Mouse (Mus musculus) mouse embryonic stem cell (cell line): ENCODE measurements at regions not wholly inside any gene's neighbourhood (a gene's known extent, or its start where the extent isn't known, plus 50 kb on each side); places are given as distances from the start of the nearest gene placed in this dataset.

Experiments used
- in situ Hi-C, 2 experiments: fragments of 300-500 bp; cut with MboI; formaldehyde crosslinking; loops; 1 replicate in 1 of 2; 3 replicates in 1 of 2; pipeline ENCODE4 v1.14.3; 2019 to 2020; ENCODE audit warnings: low sequenced_read_pairs in 2 of 2, low pct_unique_long_range_greater_than_20kb in 1 of 2, mixed read lengths in 1 of 2; ENCODE audit not compliant: unreplicated experiment in 1 of 2

DNA sequence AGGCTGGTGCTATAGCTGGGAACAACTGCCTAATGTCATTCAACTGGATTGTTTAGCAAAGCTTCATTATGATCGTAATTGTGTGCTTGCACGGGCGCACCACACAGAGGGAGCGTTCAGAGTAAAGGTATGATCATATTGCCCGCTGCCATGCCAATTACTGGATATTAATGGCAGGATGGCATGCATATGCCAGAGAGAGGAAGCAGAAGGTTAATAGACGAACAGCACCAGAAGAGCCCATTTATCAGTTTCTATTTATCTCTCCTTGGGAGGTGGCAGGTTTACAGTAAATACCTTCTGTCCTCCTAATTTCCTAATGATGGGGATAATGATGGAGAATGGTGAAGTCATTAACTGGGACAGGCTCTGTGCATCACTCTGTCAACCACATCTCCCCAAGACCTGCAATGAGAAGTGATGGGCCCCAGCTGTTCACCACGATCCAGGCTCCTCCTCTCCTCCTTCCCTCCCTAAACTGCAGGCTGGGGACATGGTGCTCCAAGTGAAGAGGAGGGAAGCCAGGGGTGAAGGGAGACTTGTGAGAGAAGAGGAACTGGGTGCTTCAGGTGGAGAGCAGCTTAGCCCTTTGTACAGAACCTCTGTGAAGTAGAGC is 135.6 kb downstream of the Naa11 start:
- in situ Hi-C loops, result no loop called here

DNA sequence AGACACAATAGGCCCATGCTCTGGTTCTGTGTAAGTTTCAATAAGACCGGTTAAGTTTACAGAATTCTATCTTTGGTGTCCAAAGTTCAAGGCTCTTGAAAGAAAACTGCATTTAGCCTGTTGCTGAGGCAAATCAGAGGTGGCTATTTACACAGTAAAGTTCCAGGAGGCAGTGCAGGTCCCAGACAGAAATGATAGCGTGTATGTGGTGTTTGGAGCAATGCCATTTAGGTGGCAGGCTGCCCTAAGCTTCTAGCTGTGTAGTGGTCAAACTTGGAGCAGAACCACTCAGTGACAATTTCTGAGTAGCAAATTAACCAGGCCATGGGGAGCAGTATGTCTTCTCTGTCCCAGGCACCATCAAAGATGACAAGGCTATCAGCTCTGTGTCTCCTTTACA is 125.5 kb upstream of the Paqr3 start:
- in situ Hi-C loops, result no loop called here

DNA sequence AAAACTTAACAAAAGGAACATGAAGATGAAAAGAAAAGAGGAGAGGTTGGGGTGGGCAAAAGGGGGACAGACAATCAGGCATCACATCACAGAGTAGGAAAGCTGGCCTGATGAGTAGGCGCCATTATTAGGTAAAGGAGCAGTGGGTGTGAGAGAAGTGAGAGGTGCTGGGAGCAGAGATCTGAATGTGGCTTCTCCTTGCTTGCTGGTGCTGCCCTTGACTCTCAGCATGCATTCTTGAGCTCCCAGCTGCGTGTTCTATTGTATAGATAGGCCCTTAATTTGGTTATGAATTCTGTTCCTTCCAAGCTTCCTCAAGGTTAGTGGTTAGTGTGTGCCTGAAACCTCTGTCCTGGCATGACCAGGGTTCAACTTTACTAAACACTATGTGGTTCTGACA is 115.0 kb upstream of the Paqr3 start:
- in situ Hi-C loops, result no loop called here

GRCm38 (mm10) chr5:97223238-97223857 is 112.0 kb upstream of the Paqr3 start:
- in situ Hi-C loops, result no loop called here

- in situ Hi-C loops, result no loop called here
Observed at GRCm38 (mm10) chr5:97222489-97223237, 111.3 kb upstream of the Paqr3 start.

DNA sequence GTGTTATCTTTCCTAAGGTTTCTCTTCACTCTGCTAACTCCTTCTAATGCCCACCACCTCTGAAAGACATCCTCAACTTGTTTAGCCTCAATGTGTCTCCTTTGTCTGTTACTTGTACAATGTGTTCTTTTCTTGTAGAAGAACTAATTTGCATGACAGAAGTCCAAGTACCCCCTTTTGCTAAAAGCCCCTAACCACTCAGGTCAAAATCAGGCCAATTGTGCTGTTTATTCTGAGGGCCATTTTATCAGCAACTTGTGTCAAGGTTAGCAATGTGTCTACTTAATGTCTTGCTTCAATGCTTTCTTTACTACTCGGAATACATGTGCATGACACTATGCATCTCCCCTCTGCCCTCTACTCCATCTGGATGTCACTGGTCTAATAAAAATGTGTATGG is 107.3 kb upstream of the Paqr3 start:
- in situ Hi-C loops, result no loop called here

GRCm38 (mm10) chr5:97205606-97206005 is 94.2 kb upstream of the Paqr3 start:
- in situ Hi-C loops, result no loop called here

- in situ Hi-C loops, result no loop called here
Observed at GRCm38 (mm10) chr5:97204337-97204736, 92.9 kb upstream of the Paqr3 start.

- in situ Hi-C loops, result no loop called here
Observed at GRCm38 (mm10) chr5:97203646-97204045, 92.2 kb upstream of the Paqr3 start.

GRCm38 (mm10) chr5:97202557-97202956 is 91.2 kb upstream of the Paqr3 start:
- in situ Hi-C loops, result no loop called here

- in situ Hi-C loops, result no loop called here
Observed at GRCm38 (mm10) chr5:97200655-97201054, 89.3 kb upstream of the Paqr3 start.

DNA sequence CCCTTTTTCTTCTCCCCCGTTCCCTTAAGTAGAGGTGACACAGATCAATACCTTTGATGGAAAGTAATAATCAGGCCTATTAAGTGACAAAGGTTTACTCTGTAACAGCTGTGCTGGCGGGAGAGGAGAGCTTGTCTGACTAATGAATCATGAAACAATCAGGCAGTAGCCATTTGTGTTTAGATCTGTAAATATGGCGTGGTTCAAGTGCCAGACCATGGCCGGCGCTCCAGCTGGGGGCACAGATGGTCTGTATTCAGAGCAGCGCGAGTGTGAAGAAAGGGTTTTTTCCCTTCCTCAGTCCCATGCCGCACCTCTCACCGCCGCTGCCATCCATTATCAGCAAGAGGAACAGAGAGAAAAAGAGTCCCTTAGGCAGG is 83.9 kb upstream of the Paqr3 start:
- in situ Hi-C loops, result no loop called here

DNA sequence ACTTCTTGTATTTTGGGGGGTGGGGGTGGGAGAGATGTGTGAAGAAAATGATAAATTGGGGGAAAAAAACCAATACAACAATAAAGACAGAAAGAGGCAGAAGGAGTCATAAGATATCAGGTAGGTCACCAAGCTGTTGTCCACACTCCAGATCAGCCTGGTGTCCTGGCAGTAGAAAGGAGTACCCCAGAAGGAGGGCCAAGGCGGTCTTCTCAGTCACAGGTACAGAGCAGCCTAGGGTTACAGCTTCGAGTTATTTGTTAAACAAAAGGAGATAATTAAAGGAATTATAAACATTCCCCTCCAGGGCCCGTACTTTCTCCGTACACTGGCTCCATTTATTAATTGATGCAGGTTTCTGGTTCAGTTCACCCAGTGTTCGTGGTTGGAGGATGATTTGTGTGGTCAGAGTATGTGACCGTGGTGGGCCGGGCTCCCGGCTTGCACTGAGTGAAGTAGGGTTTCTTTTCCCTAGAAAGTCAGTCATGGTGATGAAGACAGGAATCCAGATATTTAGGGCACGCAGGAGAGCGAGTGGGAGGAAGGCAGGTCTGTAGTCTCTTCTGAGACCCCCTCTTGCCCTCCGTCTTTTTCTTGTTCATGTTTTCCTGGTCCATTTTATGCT is 83.4 kb upstream of the Paqr3 start:
- in situ Hi-C loops, result no loop called here

DNA sequence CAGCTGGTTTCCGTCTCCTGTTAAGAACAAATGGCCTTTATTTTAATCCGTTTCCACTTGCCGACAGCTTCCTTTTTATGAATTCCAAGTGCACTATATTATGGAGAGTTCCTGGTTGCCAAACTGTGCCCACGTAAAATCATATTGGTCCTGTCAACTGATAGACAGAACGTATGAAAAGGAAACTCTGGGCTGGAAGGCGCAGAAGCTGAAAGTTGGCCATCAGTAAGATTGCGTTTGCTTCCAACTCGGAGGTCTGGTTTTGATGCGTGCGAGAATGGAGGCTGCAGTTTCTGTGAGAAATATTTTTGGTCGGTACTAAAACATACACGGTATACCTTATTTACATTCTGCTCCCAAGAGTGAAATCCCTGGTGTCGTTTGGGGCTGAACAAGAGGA is 81.3 kb upstream of the Paqr3 start:
- in situ Hi-C loops, result no loop called here

DNA sequence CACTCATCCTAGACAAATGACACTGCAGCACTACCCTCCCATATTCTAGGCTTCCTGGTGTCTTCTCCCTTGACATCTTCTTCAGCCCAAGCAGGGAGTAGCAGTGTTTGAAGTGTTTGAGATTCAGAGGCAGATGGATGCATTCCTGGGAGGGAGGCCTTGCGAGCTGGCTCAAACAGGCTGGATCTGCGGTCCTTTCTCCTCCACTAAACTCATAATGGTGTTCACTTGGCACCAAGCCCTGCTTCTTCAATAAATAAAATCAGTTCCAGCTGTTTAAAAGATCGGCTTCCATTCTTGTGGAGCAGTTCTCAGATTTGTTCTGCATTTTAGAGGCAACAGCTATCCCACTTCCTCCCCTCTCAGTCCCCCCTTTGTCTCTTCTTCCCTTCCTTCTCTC is 79.3 kb upstream of the Paqr3 start:
- in situ Hi-C loops, result no loop called here

GRCm38 (mm10) chr5:97184512-97184911 is 73.1 kb upstream of the Paqr3 start:
- in situ Hi-C loops, result no loop called here

- in situ Hi-C loops, result no loop called here
Observed at GRCm38 (mm10) chr5:97181249-97181648, 69.9 kb upstream of the Paqr3 start.

- in situ Hi-C loops, result no loop called here
Observed at GRCm38 (mm10) chr5:97174446-97174845, 63.0 kb upstream of the Paqr3 start.

- in situ Hi-C loops, result no loop called here
Observed at GRCm38 (mm10) chr5:97167401-97168249, 56.2 kb upstream of the Paqr3 start.
